Mouse (Mus musculus) MEL (cell line): ENCODE measurements around the gene Ap2a1. TPM values are rescaled to one million over a fixed set of nuclear protein-coding genes. Genes with fewer than 3 reads are reported as not detected.
A peak's percentile ranks its signal among the peaks of the same experiment; 100 is the strongest.

ENCODE experiments used
- DNase-seq: peaks from one replicate; pipeline ENCODE4 v3.0.0; 2011; ENCODE audit warnings: low read depth, low spot score
- H3K27ac ChIP-seq: 2 replicates; pipeline ENCODE4 v1.5.1; 2012; ENCODE audit warnings: low read depth, mild to moderate bottlenecking, control low read depth, low read length, moderate library complexity; ENCODE audit not compliant: control insufficient read depth
- H3K27me3 ChIP-seq, 2 experiments: fragments of 150-350 bp in 1 of 2; sonication (generic) in 1 of 2; 2 replicates each; pipeline ENCODE4 v1.6.1; 2012; ENCODE audit warnings: low read length in 2 of 2, mild to moderate bottlenecking in 2 of 2, improper control_type of control experiment in 1 of 2, moderate library complexity in 1 of 2; ENCODE audit not compliant: insufficient read depth in 2 of 2, control insufficient read depth in 1 of 2
- H3K36me3 ChIP-seq, 2 experiments: 2 replicates each; pipeline ENCODE4 v1.6.1; 2012 to 2014; ENCODE audit warnings: low read length in 2 of 2, improper control_type of control experiment in 1 of 2, inconsistent platforms in 1 of 2, mild to moderate bottlenecking in 1 of 2; ENCODE audit not compliant: insufficient read depth in 2 of 2, control insufficient read depth in 1 of 2
- H3K4me1 ChIP-seq, 2 experiments: fragments of 150-350 bp in 1 of 2; sonication (generic) in 1 of 2; 2 replicates each; pipeline ENCODE4 v1.6.1; 2012; ENCODE audit warnings: low read length in 2 of 2, improper control_type of control experiment in 1 of 2, mild to moderate bottlenecking in 1 of 2; ENCODE audit not compliant: insufficient read depth in 2 of 2, control insufficient read depth in 1 of 2
- H3K4me3 ChIP-seq, 2 experiments: fragments of 150-350 bp in 1 of 2; sonication (generic) in 1 of 2; 2 replicates each; pipeline ENCODE4 v1.5.1; 2012; ENCODE audit warnings: low read depth in 2 of 2, low read length in 2 of 2, mild to moderate bottlenecking in 2 of 2, moderate library complexity in 2 of 2, control low read depth in 1 of 2, improper control_type of control experiment in 1 of 2; ENCODE audit not compliant: control insufficient read depth in 1 of 2, insufficient read depth in 1 of 2
- H3K79me2 ChIP-seq: 2 replicates; pipeline ENCODE4 v1.6.1; 2012; ENCODE audit warnings: mild to moderate bottlenecking, low read length, moderate library complexity; ENCODE audit not compliant: control insufficient read depth, poor library complexity, insufficient read depth
- H3K9ac ChIP-seq: 2 replicates; pipeline ENCODE4 v1.6.1; 2012; ENCODE audit warnings: low read depth, mild to moderate bottlenecking, control low read depth, low read length, moderate library complexity; ENCODE audit not compliant: control insufficient read depth, poor library complexity, severe bottlenecking
- H3K9me3 ChIP-seq: fragments of 150-350 bp; sonication (generic); replicated peaks from 2 replicates; pipeline ENCODE4 v1.6.1; 2012; ENCODE audit warnings: mild to moderate bottlenecking, low read length, improper control_type of control experiment, moderate library complexity; ENCODE audit not compliant: insufficient read depth
- CHD2 ChIP-seq: IDR thresholded peaks from 2 replicates; pipeline ENCODE4 v1.6.1; 2011; ENCODE audit warnings: low read length, improper control_type of control experiment
- ELF1 ChIP-seq: IDR thresholded peaks from 2 replicates; pipeline ENCODE4 v1.6.1; 2014; ENCODE audit warnings: low read depth, mild to moderate bottlenecking, inconsistent platforms, low read length, improper control_type of control experiment, moderate library complexity
- EP300 ChIP-seq, 2 experiments: IDR thresholded peaks; 2 replicates each; pipeline ENCODE4 v1.6.1; 2011; ENCODE audit warnings: improper control_type of control experiment in 2 of 2, low read length in 2 of 2, low read depth in 1 of 2, mild to moderate bottlenecking in 1 of 2
- ETS1 ChIP-seq: IDR thresholded peaks from 2 replicates; pipeline ENCODE4 v1.6.1; 2012; ENCODE audit warnings: low read depth, mild to moderate bottlenecking, inconsistent platforms, low read length, improper control_type of control experiment, moderate library complexity
- GATA1 ChIP-seq: IDR thresholded peaks from 2 replicates; pipeline ENCODE4 v1.6.1; 2011; ENCODE audit warnings: low read depth, low read length, improper control_type of control experiment
- HCFC1 ChIP-seq: IDR thresholded peaks from 2 replicates; pipeline ENCODE4 v1.6.1; 2012; ENCODE audit warnings: low read depth, mild to moderate bottlenecking, inconsistent platforms, low read length, improper control_type of control experiment, moderate library complexity
- JUND ChIP-seq: IDR thresholded peaks from 2 replicates; pipeline ENCODE4 v1.6.1; 2011; ENCODE audit warnings: low read depth, mild to moderate bottlenecking, improper control_type of control experiment, low read length
- MXI1 ChIP-seq: IDR thresholded peaks from 2 replicates; pipeline ENCODE4 v1.6.1; 2011; ENCODE audit warnings: mild to moderate bottlenecking, low read depth, low read length, improper control_type of control experiment
- MYB ChIP-seq: IDR thresholded peaks from 2 replicates; pipeline ENCODE4 v1.6.1; 2011; ENCODE audit warnings: mild to moderate bottlenecking, low read depth, low read length, improper control_type of control experiment
- MYC ChIP-seq: IDR thresholded peaks from 2 replicates; pipeline ENCODE4 v1.6.1; 2011; ENCODE audit warnings: low read depth, mild to moderate bottlenecking, low read length, improper control_type of control experiment, moderate library complexity
- NELFE ChIP-seq: IDR thresholded peaks from 2 replicates; pipeline ENCODE4 v1.6.1; 2011; ENCODE audit warnings: low read depth, low read length, improper control_type of control experiment
- POLR2A ChIP-seq, 2 experiments: IDR thresholded peaks; 2 replicates each; pipeline ENCODE4 v1.6.1; 2011 to 2012; ENCODE audit warnings: low read length in 2 of 2, mild to moderate bottlenecking in 2 of 2, control low read depth in 1 of 2, improper control_type of control experiment in 1 of 2, low read depth in 1 of 2, moderate library complexity in 1 of 2; ENCODE audit not compliant: control insufficient read depth in 1 of 2, insufficient read depth in 1 of 2, poor library complexity in 1 of 2
- POLR2AphosphoS5 ChIP-seq: IDR thresholded peaks from 2 replicates; pipeline ENCODE4 v1.6.1; 2012; ENCODE audit warnings: low read depth, borderline replicate concordance, mild to moderate bottlenecking, inconsistent platforms, low read length, moderate library complexity, mixed read lengths
- SIN3A ChIP-seq: IDR thresholded peaks from 2 replicates; pipeline ENCODE4 v1.6.1; 2012; ENCODE audit warnings: low read length, improper control_type of control experiment, inconsistent platforms
- TAL1 ChIP-seq: IDR thresholded peaks from 2 replicates; pipeline ENCODE4 v1.6.1; 2012; ENCODE audit warnings: mild to moderate bottlenecking, inconsistent platforms, low read length, moderate library complexity, mixed read lengths
- TBP ChIP-seq: IDR thresholded peaks from 2 replicates; pipeline ENCODE4 v1.8.0; 2011; ENCODE audit warnings: low read depth, low read length, improper control_type of control experiment
- TCF12 ChIP-seq: IDR thresholded peaks from 2 replicates; pipeline ENCODE4 v1.6.1; 2014; ENCODE audit warnings: low read depth, mild to moderate bottlenecking, inconsistent platforms, low read length, improper control_type of control experiment, moderate library complexity
- UBTF ChIP-seq: IDR thresholded peaks from 2 replicates; pipeline ENCODE4 v1.6.1; 2012; ENCODE audit warnings: low read depth, mild to moderate bottlenecking, inconsistent platforms, low read length, improper control_type of control experiment, moderate library complexity, borderline replicate concordance; ENCODE audit not compliant: insufficient read depth
- ZC3H11A ChIP-seq: IDR thresholded peaks from 2 replicates; pipeline ENCODE4 v1.6.1; 2012; ENCODE audit warnings: low read depth, mild to moderate bottlenecking, inconsistent platforms, low read length, improper control_type of control experiment
- ZNF384 ChIP-seq: IDR thresholded peaks from 2 replicates; pipeline ENCODE4 v1.6.1; 2012; ENCODE audit warnings: low read depth, mild to moderate bottlenecking, inconsistent platforms, low read length, improper control_type of control experiment
- polyA plus RNA-seq, 2 experiments: library from polyadenylated mRNA; stranded (reverse) in 1 of 2; unstranded in 1 of 2; fragments of >175 nt in 1 of 2; fragments of >200 nt in 1 of 2; gene quantifications; 2 replicates each; pipeline versions ENCODE4 v1.2.1 to v1.2.4; 2012; ENCODE audit warnings: low replicate concordance in 2 of 2, low read depth in 1 of 2; ENCODE audit not compliant: insufficient read length in 2 of 2, insufficient read depth in 1 of 2, missing spikeins in 1 of 2
- total RNA-seq: library from RNA; depleted of rRNA; stranded (reverse); fragments of 300-350 nt; gene quantifications from 2 replicates; pipeline ENCODE4 v1.2.3, GENCODE M21; 2012

Ap2a1 gene
- total and polyA plus RNA-seq, 3 experiments: 54.0 to 107 (median 73.1) TPM

GRCm38 (mm10) chr7:44929204-44930151 lies at the start of gene Ap2a1 (continued):
- TF ChIP-seq CHD2 (peak; percentile 87), EP300 (IDR thresholded peaks at IDR 0.05; ENCODE audit: low read depth in 1 of 2, low read length in 2 of 2) (no peak)

- Histone ChIP-seq H3K79me2 (peaks cover 7% of the 10 kb centered on the region), H3K9me3 (no peaks in the 10 kb centered on the region), H3K4me1 (peaks cover 0 to 5% of the 10 kb centered on the region in 2 experiments; a peak in 1 of 4 replicates), H3K4me3 (no peak overlapping the region), H3K36me3 (peaks cover 0 to 16% of the 10 kb centered on the region in 2 experiments; a peak in 3 of 4 replicates), H3K27me3 (no peaks in the 10 kb centered on the region), H3K9ac (no peak overlapping the region), H3K27ac (no peak overlapping the region)
- DNase-seq: no peak
- TF ChIP-seq MXI1: no peak
- no peak for TF ChIP-seq JUND
- no peak for TF ChIP-seq POLR2A (IDR thresholded peaks at IDR 0.05; ENCODE audit: control insufficient read depth in 1 of 2, insufficient read depth in 1 of 2, low read depth in 1 of 2, low read length in 2 of 2, poor library complexity in 1 of 2)
- TF ChIP-seq TBP: no peak
- no peak for TF ChIP-seq POLR2AphosphoS5
- no peak for TF ChIP-seq SIN3A
- TF ChIP-seq TAL1: no peak
- no peak for TF ChIP-seq NELFE
- TF ChIP-seq MYC: no peak
- no peak for TF ChIP-seq UBTF
- TF ChIP-seq ETS1: no peak
- no peak for TF ChIP-seq ZNF384
- TF ChIP-seq HCFC1: no peak
- TF ChIP-seq GATA1: no peak
- TF ChIP-seq ELF1: no peak
- no peak for TF ChIP-seq MYB
- no peak for TF ChIP-seq TCF12
- TF ChIP-seq CHD2: no peak
- TF ChIP-seq ZC3H11A: no peak
Observed at GRCm38 (mm10) chr7:44978300-44978699, 49.0 kb upstream of the Ap2a1 start.
